Mouse (Mus musculus) CD4-positive, CD25-positive, alpha-beta regulatory T cell, adult 9 weeks (primary cell): Measurements from ENCODE around the gene Cc2d2a. TPM values are rescaled to one million over a fixed set of nuclear protein-coding genes. Genes with fewer than 3 reads are reported as not detected.

Experiments used
- polyA plus RNA-seq: library from polyadenylated mRNA; unstranded; fragments of 100-300 nt; shearing (Covaris generic); gene quantifications from one replicate; pipeline ENCODE4 v1.2.1, GENCODE M21; 2017

Cc2d2a gene
- polyA plus RNA-seq = 2.1 TPM

GRCm38 (mm10) chr5:43661997-43662961 lies at the start of gene Cc2d2a:
Gene Cc2d2a (plus strand): TSS chr5:43662346.

Other genes with a start within 250 kb of the Cc2d2a start
- gene C1qtnf7, start 146.8 kb upstream of the Cc2d2a start, polyA plus RNA-seq = not detected
- 0.29 TPM for gene Bst1, start 156.5 kb downstream of the Cc2d2a start, polyA plus RNA-seq
- 72.0 TPM for gene Fbxl5, start 159.3 kb downstream of the Cc2d2a start, polyA plus RNA-seq
- 33.7 TPM for gene Cd38, start 206.2 kb downstream of the Cc2d2a start, polyA plus RNA-seq